19 mouse cellular contexts compared by ENCODE assay signal in the genomic region with DNA sequence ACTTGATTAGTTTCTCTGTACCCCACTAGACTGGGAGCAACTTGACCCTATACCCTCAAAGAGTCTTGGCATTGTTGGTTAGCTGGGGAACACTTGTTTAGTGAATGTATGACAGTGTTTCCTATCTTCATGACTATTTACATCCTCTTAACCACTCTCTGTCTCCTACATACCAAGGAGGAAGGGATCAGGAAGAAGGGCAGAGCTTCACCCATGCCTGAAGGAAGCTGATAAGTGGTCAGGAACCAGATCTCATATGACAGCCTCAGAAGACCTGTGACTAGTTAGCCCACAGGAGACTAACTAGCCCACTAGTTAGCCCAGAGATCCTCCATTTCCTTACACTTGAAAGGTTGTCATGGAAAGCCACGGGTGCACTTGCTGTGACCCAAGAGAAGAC.
"Had no signal": no experiment of that assay in that cellular context is flagged by ENCODE, and none has a peak within 500 bp of the region (broad histone marks: within the 10 kb centered on the region; RNA-seq: fewer than 3 reads in every experiment).

No protein-coding gene starts in this region.

- H3K27me3 ChIP-seq: kidney, embryonic 15.5 days; limb, embryonic 13.5 days; midbrain, embryonic 12.5 days; midbrain, embryonic 15.5 days; neural tube, embryonic 13.5 days had no signal

- DNase-seq: kidney, adult 11 months; kidney, adult 8-10 months; kidney, postnatal 10 days; kidney, postnatal 36 days; left cerebral cortex, postnatal 4 days; lung, embryonic 14.5 days; retina, postnatal 1 day; right cerebral cortex, postnatal 25 days; spleen, adult 18-20 months; thymus, adult 2 months; thymus, postnatal 14 days had no signal

- H3K4me3 ChIP-seq: kidney, embryonic 15.5 days; limb, embryonic 13.5 days; midbrain, embryonic 12.5 days; midbrain, embryonic 15.5 days; neural tube, embryonic 13.5 days had no signal

- H3K4me1 ChIP-seq: kidney, embryonic 15.5 days; limb, embryonic 13.5 days; midbrain, embryonic 15.5 days had no signal

- H3K4me2 ChIP-seq: kidney, embryonic 15.5 days; limb, embryonic 13.5 days; lung, embryonic 14.5 days; midbrain, embryonic 12.5 days; midbrain, embryonic 15.5 days; neural tube, embryonic 13.5 days had no signal

- H3K27ac ChIP-seq: kidney, embryonic 15.5 days; limb, embryonic 13.5 days; macrophage; midbrain, embryonic 12.5 days; midbrain, embryonic 15.5 days; neural tube, embryonic 13.5 days; stomach, postnatal 0 days had no signal

- H3K36me3 ChIP-seq: kidney, embryonic 15.5 days; limb, embryonic 13.5 days had no signal

- ATAC-seq: lung, postnatal 0 days; midbrain, embryonic 15.5 days had no signal

- H3K9me3 ChIP-seq: kidney, embryonic 15.5 days; limb, embryonic 13.5 days; midbrain, embryonic 12.5 days; midbrain, embryonic 15.5 days; neural tube, embryonic 13.5 days had no signal

- H3K9ac ChIP-seq: kidney, embryonic 15.5 days; limb, embryonic 13.5 days; lung, embryonic 14.5 days; midbrain, embryonic 12.5 days; midbrain, embryonic 15.5 days; neural tube, embryonic 13.5 days had no signal
